Mouse (Mus musculus) natural killer cell, adult 2 months (primary cell): ENCODE measurements around the gene Lbx2.

Experiments
- DNase-seq, 2 experiments: peaks; one replicate each; pipeline ENCODE4 v3.0.0; 2022; ENCODE audit warnings: low spot score in 2 of 2

Gene Lbx2

GRCm38 (mm10) chr6:83132176-83132919 lies 46.2 kb downstream of the Lbx2 start:
- DNase-seq: no peak

GRCm38 (mm10) chr6:83134226-83134625 lies 48.1 kb downstream of the Lbx2 start:
- no peak for DNase-seq

GRCm38 (mm10) chr6:83134951-83135513 lies 48.9 kb downstream of the Lbx2 start, which contains the start of gene Rtkn:
TSS of gene Rtkn (plus strand) at chr6:83135463.
- DNase-seq: no peak

- no peak for DNase-seq
These were observed 49.5 kb downstream of the Lbx2 start for GRCm38 (mm10) chr6:83135571-83136161.

- DNase-seq: no peak
These were observed 50.2 kb downstream of the Lbx2 start for GRCm38 (mm10) chr6:83136291-83136880.

- DNase-seq: no peak
These were observed 50.9 kb downstream of the Lbx2 start for GRCm38 (mm10) chr6:83136881-83137575.

- DNase-seq: no peak
These were observed 51.4 kb downstream of the Lbx2 start for GRCm38 (mm10) chr6:83137576-83137950.
